Mouse (Mus musculus) urinary bladder, postnatal 25 days (tissue): ENCODE measurements around the gene Pdcd1lg2.

Source experiments
- DNase-seq: peaks from one replicate; pipeline ENCODE4 v3.0.0; 2022; ENCODE audit warnings: low spot score

Gene Pdcd1lg2

DNA sequence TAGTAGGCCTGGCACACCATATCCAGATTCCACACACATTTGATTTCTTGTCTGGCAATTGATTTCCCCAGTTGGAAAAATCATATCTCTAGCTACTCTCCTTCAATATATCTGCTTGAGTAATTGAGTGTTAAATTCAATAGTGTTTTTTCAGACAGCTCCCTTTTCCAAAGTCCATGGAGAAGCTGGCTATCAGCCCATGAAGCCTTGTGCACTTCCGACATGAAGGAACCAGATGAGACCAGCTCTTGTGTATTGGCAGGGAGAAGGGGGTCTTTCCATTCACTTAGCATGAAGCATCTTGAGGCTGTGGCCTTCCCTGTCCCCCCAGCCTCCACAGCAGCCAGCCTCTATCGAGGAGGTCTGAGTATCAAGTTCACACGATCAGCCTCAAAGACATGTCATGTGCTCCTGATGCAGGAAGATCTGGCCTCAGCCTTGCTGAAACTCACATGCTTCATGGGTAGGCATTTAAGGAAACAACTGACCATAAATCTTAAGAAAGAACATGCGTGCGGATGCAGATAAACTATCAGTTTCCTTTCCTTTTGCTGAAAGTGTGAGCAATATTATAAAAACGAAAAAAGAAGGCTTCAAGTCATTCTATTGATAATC is 88.2 kb downstream of the Pdcd1lg2 start:
- DNase-seq = no peak

DNA sequence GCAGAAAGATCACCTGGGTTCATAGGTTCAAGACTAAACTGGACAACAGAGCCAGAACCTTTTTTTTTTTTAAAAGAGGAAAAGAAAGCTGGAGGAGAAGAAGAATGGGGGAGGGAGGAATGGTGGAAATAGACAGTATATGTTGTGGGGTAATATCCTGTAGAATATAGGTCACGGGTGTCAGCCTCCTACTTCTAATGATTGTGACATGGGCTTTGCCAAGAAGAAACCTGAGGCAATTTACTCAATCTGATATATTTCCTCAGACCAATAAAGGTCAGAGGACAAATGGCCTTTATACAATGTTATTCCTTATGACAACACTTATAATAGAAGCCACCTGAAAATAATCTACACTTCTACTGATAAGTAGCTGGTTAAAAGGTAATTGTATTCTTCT is 89.6 kb downstream of the Pdcd1lg2 start:
- no peak for DNase-seq

GRCm38 (mm10) chr19:29501106-29501505 is 90.4 kb downstream of the Pdcd1lg2 start:
- DNase-seq = no peak

- peak; percentile 89 for DNase-seq
Observed at GRCm38 (mm10) chr19:29501507-29501906, 90.8 kb downstream of the Pdcd1lg2 start.

DNA sequence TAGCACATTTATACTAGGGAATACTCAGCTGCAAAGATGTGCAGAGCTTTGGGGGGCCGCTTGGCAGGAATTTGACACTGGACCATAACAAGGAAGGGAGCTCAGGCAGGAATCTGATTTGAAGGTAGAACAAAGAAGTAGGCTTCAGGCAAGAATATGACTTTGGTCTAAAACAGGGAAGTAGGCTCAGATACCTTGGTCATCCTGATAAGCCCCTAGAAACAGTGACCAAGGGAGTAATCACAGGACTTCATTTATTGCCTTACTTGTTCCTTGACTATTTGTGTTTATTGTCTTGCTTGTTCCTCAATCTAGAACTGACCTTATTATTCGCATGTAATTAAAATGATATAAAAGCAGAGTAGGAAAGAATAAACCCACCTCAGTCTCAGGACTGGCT is 93.4 kb downstream of the Pdcd1lg2 start:
- DNase-seq = no peak

GRCm38 (mm10) chr19:29505617-29506016 is 94.9 kb downstream of the Pdcd1lg2 start:
- DNase-seq = no peak

GRCm38 (mm10) chr19:29508208-29508607 is 97.5 kb downstream of the Pdcd1lg2 start:
- DNase-seq = no peak

GRCm38 (mm10) chr19:29509857-29510256 is 99.1 kb downstream of the Pdcd1lg2 start:
- no peak for DNase-seq

- no peak for DNase-seq
Observed at GRCm38 (mm10) chr19:29511826-29512225, 101.1 kb downstream of the Pdcd1lg2 start.

DNA sequence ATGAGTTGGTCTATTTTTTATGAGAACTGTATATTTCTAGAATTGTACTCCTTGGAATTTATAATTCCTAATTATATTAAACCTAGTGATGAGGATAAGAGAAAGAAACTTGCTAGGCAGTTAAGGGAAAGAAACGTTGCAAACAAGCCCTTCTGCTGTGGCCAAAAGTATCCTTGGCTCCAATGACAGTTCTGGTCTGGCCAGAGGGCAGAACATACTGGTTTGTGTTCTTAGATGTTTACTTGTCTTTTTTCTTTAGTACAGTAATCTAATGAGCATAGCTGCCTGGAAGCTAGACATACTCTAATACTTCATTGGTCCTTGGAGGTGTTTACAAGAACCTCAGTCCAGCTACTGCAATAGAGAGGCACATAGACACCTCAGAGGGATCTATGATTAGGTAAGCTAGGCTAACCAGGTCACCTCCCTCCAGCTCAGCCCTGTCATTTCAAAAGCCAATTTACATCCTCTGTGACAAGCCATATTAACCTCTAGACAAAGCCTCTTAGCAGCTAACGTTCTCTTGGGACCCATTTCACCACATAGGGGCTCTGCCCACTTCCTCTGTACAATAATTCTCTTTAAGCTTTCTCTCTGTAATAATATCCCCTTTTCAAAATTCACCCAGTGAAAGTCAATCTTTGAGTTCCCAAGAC is 102.5 kb downstream of the Pdcd1lg2 start:
- DNase-seq = no peak

GRCm38 (mm10) chr19:29514130-29514529 is 103.4 kb downstream of the Pdcd1lg2 start:
- DNase-seq = no peak

GRCm38 (mm10) chr19:29515386-29515785 is 104.7 kb downstream of the Pdcd1lg2 start:
- no peak for DNase-seq

DNA sequence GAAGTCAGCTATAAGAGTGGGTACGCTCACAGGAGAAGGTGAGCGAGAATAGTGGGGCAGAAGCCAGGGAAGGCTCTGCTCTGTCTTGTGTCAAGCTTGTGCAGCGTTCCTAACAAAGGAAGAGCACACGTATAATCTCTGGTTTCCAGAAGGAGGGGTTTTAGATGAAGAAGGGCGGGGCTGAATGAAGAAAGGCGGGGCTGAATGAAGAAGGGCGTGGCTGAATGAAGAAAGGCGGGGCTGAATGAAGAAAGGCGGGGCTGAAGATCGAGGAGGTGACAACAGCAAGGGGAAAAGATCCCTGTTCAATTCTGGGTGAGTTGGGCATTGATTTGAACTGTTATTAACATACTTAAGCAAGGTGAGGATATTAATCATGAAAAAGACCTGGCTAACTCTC is 105.3 kb downstream of the Pdcd1lg2 start:
- no peak for DNase-seq

DNA sequence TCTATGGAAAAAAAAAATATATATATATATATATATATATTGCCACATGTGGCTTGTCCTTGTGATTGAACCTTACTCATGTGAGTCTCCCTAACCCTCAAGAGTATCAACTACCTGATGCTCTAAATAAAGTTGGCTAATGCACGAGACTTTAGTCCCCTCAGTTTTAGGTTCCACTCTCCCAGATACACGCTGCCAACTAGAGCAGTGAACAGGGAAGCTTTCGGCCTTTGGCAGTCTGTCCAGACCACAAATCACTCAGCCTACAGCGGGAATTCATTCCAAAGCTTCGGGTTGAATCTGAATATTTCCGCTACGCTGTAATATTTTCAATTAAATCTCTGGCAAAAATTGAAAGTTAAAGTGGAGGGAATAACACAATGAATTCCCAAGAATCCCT is 107.7 kb downstream of the Pdcd1lg2 start:
- DNase-seq = no peak

- no peak for DNase-seq
Observed at GRCm38 (mm10) chr19:29518922-29519321, 108.2 kb downstream of the Pdcd1lg2 start.
